Mouse (Mus musculus) myocyte (in vitro differentiated cells): ENCODE measurements around the gene Psd. TPM values are rescaled to one million over a fixed set of nuclear protein-coding genes. Genes with fewer than 3 reads are reported as not detected.

ENCODE experiments used
- H3K27me3 ChIP-seq: one replicate; pipeline ENCODE4 v1.6.1; 2011; ENCODE audit not compliant: control insufficient read depth, insufficient read depth, insufficient read length
- H3K36me3 ChIP-seq: one replicate; pipeline ENCODE4 v1.6.1; 2011; ENCODE audit not compliant: control insufficient read depth, insufficient read depth
- H3K4me2 ChIP-seq: one replicate; pipeline ENCODE4 v1.6.1; 2011; ENCODE audit warnings: low read depth, control low read depth
- H3K4me3 ChIP-seq: one replicate; pipeline ENCODE4 v1.5.1; 2011; ENCODE audit warnings: mild to moderate bottlenecking, control low read depth, moderate library complexity
- H3K79me2 ChIP-seq: one replicate; pipeline ENCODE4 v1.6.1; 2011; ENCODE audit not compliant: control insufficient read depth, insufficient read depth
- H3ac ChIP-seq: one replicate; pipeline ENCODE4 v1.6.1; 2011; ENCODE audit not compliant: control insufficient read depth, insufficient read length
- CEBPB ChIP-seq: IDR thresholded peaks from 2 replicates; pipeline ENCODE4 v1.6.1; 2011; ENCODE audit warnings: mild to moderate bottlenecking, moderate library complexity; ENCODE audit not compliant: poor library complexity, insufficient read depth, severe bottlenecking
- E2F4 ChIP-seq: IDR thresholded peaks from one replicate; pipeline ENCODE4 v1.6.1; 2011; ENCODE audit warnings: mild to moderate bottlenecking, control low read depth, moderate library complexity; ENCODE audit not compliant: insufficient read depth
- MAX ChIP-seq: IDR thresholded peaks from one replicate; pipeline ENCODE4 v1.6.1; 2011; ENCODE audit warnings: low read depth, mild to moderate bottlenecking, control low read depth
- MYOD1 ChIP-seq, 3 experiments: IDR thresholded peaks; one replicate each; pipeline ENCODE4 v1.6.1; 2011; ENCODE audit warnings: control low read depth in 2 of 3, low read depth in 2 of 3, mild to moderate bottlenecking in 2 of 3, moderate library complexity in 1 of 3; ENCODE audit not compliant: insufficient read length in 2 of 3, control insufficient read depth in 1 of 3
- MYOG ChIP-seq, 3 experiments: IDR thresholded peaks; one replicate each; pipeline ENCODE4 v1.6.1; 2011; ENCODE audit warnings: control low read depth in 2 of 3, low read depth in 2 of 3, mild to moderate bottlenecking in 2 of 3; ENCODE audit not compliant: insufficient read length in 2 of 3, control insufficient read depth in 1 of 3, insufficient read depth in 1 of 3
- POLR2A ChIP-seq: IDR thresholded peaks from one replicate; pipeline ENCODE4 v1.6.1; 2011; ENCODE audit warnings: low read depth, mild to moderate bottlenecking, control low read depth, moderate library complexity; ENCODE audit not compliant: insufficient read length
- POLR2AphosphoS2 ChIP-seq: IDR thresholded peaks from one replicate; pipeline ENCODE4 v1.6.1; 2011; ENCODE audit warnings: low read depth, control low read depth; ENCODE audit not compliant: insufficient read length
- REST ChIP-seq: IDR thresholded peaks from one replicate; pipeline ENCODE4 v1.6.1; 2011; ENCODE audit warnings: mild to moderate bottlenecking, control low read depth, moderate library complexity; ENCODE audit not compliant: insufficient read depth, insufficient read length
- SRF ChIP-seq: IDR thresholded peaks from one replicate; pipeline ENCODE4 v1.6.1; 2011; ENCODE audit warnings: low read depth; ENCODE audit not compliant: control insufficient read depth, insufficient read length
- TCF12 ChIP-seq: IDR thresholded peaks from one replicate; pipeline ENCODE4 v1.6.1; 2011; ENCODE audit warnings: mild to moderate bottlenecking, control low read depth; ENCODE audit not compliant: poor library complexity, insufficient read depth, severe bottlenecking
- TCF3 ChIP-seq: IDR thresholded peaks from one replicate; pipeline ENCODE4 v1.6.1; 2011; ENCODE audit warnings: low read depth, control low read depth; ENCODE audit not compliant: insufficient read length
- USF1 ChIP-seq: IDR thresholded peaks from one replicate; pipeline ENCODE4 v1.6.1; 2011; ENCODE audit warnings: low read depth, mild to moderate bottlenecking, control low read depth, moderate library complexity
- polyA plus RNA-seq: library from polyadenylated mRNA; unstranded; fragments of >200 nt; fragmentation: generic; extraction: Trizol; gene quantifications from one replicate; pipeline ENCODE4 v1.2.1, GENCODE M21; 2012; ENCODE audit warnings: missing spikeins

Gene Psd
- polyA plus RNA-seq, 1 experiment, result 11.7 TPM

DNA sequence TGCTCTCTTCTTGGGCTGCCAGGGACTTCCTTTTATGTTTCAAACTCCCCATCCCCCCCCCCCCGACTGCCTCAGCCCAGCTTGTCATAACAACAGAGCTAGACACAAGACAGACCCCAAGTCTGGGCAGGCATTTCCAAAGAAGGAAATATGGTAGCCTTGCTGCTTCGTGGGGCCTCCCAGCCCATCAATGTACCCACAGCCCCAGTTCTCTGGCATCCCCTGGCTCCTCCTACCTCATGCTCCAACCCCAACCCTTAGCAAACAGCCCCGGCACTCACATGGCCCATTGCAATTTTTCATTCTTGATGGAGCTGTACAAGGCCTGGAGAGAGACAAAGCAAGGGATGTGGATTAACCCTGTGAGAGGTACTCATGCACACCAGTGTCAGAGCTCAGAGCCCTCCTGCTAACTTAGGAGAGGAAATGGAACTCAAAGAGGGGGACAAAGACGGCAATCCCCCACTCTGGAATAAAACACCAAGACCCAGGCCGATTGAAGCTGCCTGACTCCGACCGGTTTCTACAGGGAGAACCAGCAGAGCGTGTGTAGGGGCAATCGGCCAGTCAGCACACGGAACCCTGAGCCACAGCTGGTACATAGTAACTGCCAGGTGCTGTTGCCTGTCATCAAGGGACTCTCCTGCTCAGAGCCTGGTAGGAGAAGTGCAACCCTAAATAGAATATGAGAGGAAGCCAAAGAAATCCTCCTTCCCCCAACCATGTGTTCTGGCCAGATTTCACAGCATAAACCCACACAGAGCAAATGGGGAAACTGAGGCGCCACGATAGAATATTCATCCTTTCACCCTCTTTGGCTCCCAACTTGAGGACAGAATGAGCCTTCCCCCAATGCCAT lies 11.0 kb downstream of the Psd start:
- no peaks in the 10 kb centered on the region for H3K79me2 ChIP-seq

DNA sequence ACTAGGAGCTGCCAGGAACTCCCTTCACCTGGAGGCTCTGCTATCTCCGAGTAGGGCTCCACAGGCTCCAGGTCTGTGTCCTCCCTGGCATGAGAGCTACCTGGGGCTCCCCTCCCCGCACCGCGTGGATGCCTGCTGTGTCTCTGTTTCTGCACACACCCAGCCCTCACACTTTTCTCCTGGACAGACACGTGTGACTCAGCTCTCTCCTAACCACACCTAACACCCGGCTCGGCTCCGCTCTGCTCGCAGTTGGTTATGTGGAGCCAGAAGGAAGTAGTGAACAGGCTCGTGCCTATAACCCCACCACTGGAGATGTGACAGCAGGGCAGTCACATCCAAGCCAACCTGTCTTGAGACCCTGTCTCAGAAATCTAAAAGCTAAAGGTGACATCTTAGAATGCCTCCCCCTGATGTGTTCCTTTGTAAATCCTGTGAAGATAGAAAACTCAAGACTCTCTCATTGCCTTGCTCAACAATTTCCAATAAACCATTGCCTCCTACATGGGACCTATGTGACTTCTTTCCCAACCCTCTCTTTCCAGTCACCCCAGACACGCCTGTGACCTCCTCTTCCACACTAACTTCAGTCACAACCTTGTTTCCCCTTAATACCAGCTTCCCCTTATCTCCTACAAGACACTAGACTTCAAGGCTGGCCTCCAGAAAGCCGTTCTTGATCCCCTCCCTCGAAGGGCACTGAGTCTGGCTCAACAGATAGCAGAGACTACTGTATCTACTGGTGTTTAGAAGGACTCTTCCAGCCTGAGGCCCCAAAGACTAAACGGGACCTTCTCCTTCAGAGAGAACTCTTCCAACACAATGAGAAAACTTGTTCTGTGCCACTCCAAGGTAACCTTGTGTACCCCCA lies 11.8 kb downstream of the Psd start:
- H3K27me3 ChIP-seq, result peaks cover 20% of the 10 kb centered on the region

More for the DNA sequence above, 11.0 kb downstream of the Psd start:
- TF ChIP-seq MYOD1 (IDR thresholded peaks at IDR 0.05; ENCODE audit: control insufficient read depth in 1 of 3, insufficient read length in 2 of 3, low read depth in 2 of 3) (peak in 2 of 3 experiments; percentile 36 to 67), SRF (no peak), MYOG (IDR thresholded peaks at IDR 0.05; ENCODE audit: control insufficient read depth in 1 of 3, insufficient read depth in 1 of 3, insufficient read length in 2 of 3, low read depth in 2 of 3) (peak in 1 of 3 experiments; percentile 13), E2F4 (no peak), TCF12 (no peak), REST (no peak), CEBPB (no peak), POLR2A (no peak), USF1 (no peak), POLR2AphosphoS2 (peak; percentile 11), TCF3 (no peak), MAX (no peak)
- Histone ChIP-seq H3K36me3 (peaks cover under 1% of the 10 kb centered on the region), H3K4me2 (no peak overlapping the region), H3K4me3 (no peak overlapping the region), H3K27me3 (peaks cover 26% of the 10 kb centered on the region), H3ac (no peak overlapping the region)

DNA sequence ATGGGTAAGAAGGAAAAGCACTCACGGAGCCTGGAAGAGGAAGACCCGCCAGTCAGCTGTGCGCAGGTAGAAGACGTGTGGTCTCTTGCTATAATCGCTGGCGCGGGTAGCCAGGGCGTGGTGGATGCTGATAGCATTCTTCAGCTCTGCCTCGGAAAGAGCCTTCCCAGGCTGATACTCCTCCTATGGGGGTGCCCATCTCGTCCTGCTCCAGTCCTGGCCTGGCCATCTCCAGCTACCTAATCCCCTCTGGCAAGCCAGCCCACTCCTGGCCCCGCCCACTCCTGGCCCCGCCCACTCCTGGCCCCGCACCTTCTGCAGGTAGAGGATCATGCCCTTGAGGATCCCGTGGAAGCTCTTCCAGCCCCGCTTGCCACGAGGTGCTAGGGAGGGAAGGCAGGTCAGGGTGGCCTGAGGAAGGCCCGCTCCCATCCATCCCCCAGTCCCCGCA lies 12.8 kb downstream of the Psd start:
- no peak overlapping the region for H3ac ChIP-seq
- TF ChIP-seq E2F4 (no peak), TCF12 (no peak), POLR2AphosphoS2 (no peak), CEBPB (no peak), SRF (no peak), POLR2A (no peak), TCF3 (no peak), REST (no peak)
- H3K27me3 ChIP-seq, result peaks cover 20% of the 10 kb centered on the region
- H3K79me2 ChIP-seq, result no peaks in the 10 kb centered on the region
- peaks cover 9% of the 10 kb centered on the region for H3K36me3 ChIP-seq
- no peak overlapping the region for H3K4me2 ChIP-seq
- H3K4me3 ChIP-seq, result no peak overlapping the region

More for the DNA sequence above, 11.8 kb downstream of the Psd start:
- H3ac ChIP-seq, result no peak overlapping the region
- peaks cover 5% of the 10 kb centered on the region for H3K36me3 ChIP-seq
- no peak overlapping the region for H3K4me2 ChIP-seq
- no peaks in the 10 kb centered on the region for H3K79me2 ChIP-seq
- H3K4me3 ChIP-seq, result no peak overlapping the region
- TF ChIP-seq MYOD1 (IDR thresholded peaks at IDR 0.05; ENCODE audit: control insufficient read depth in 1 of 3, insufficient read length in 2 of 3, low read depth in 2 of 3) (no peak), POLR2AphosphoS2 (peak; percentile 44)

DNA sequence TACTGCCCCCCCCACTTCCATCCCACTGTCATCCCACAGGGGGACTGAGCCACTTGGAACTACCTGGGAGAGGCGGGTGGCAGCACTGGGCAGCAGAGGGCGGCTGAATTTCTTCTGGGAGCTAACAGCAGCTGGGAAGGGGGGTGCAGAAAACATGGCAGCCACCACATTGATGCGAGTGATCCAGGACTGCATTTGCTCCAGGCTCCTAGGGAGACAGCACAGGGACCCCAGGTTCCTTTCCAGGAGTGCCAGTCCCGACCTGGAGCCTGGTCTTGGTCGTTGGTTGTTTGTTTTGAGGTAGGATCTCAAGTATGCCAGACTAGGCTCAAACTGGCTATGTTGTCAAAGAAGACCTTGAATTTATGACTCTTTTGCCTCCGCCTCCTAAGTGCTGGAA lies 13.4 kb downstream of the Psd start:
- Histone ChIP-seq H3K4me3 (no peak overlapping the region), H3K79me2 (no peaks in the 10 kb centered on the region), H3K36me3 (peaks cover 9% of the 10 kb centered on the region), H3K27me3 (peaks cover 20% of the 10 kb centered on the region), H3K4me2 (no peak overlapping the region), H3ac (no peak overlapping the region)
- TF ChIP-seq USF1 (no peak), MYOD1 (IDR thresholded peaks at IDR 0.05; ENCODE audit: control insufficient read depth in 1 of 3, insufficient read length in 2 of 3, low read depth in 2 of 3) (no peak), E2F4 (no peak), MAX (no peak), TCF3 (no peak), REST (no peak), MYOG (IDR thresholded peaks at IDR 0.05; ENCODE audit: control insufficient read depth in 1 of 3, insufficient read depth in 1 of 3, insufficient read length in 2 of 3, low read depth in 2 of 3) (no peak), CEBPB (no peak), POLR2A (no peak), POLR2AphosphoS2 (no peak), TCF12 (no peak), SRF (no peak)
